Mouse (Mus musculus) heart, embryonic 12.5 days (tissue): ENCODE results near the gene Mark4. TPM values are rescaled to one million over a fixed set of nuclear protein-coding genes. Genes with fewer than 3 reads are reported as not detected.

Source experiments
- ATAC-seq: fragments of 200-750 bp; cut with Nextera tagmentation; 2 replicates; pipeline ENCODE4 v1.8.0; 2017; ENCODE audit warnings: moderate TSS enrichment, moderate library complexity; ENCODE audit not compliant: insufficient number of reproducible peaks, low FRiP score
- H3K27ac ChIP-seq: fragments of 300-500 bp; sonication (generic); 2 replicates; pipeline ENCODE4 v1.5.1; 2016; ENCODE audit warnings: mild to moderate bottlenecking, moderate library complexity; ENCODE audit not compliant: poor library complexity, severe bottlenecking
- H3K27me3 ChIP-seq: fragments of 300-500 bp; sonication (generic); replicated peaks from 2 replicates; pipeline ENCODE4 v1.6.1; 2016; ENCODE audit warnings: mild to moderate bottlenecking, moderate library complexity
- H3K36me3 ChIP-seq: fragments of 300-500 bp; sonication (generic); 2 replicates; pipeline ENCODE4 v1.6.1; 2016; ENCODE audit warnings: mild to moderate bottlenecking, moderate library complexity
- H3K4me1 ChIP-seq: fragments of 300-500 bp; sonication (generic); replicated peaks from 2 replicates; pipeline ENCODE4 v1.6.1; 2016; ENCODE audit warnings: mild to moderate bottlenecking
- H3K4me2 ChIP-seq: fragments of 300-500 bp; sonication (generic); 2 replicates; pipeline ENCODE4 v1.6.1; 2016; ENCODE audit warnings: mild to moderate bottlenecking, moderate library complexity
- H3K4me3 ChIP-seq: fragments of 300-500 bp; sonication (generic); 2 replicates; pipeline ENCODE4 v1.5.1; 2016; ENCODE audit warnings: mild to moderate bottlenecking
- H3K9ac ChIP-seq: fragments of 300-500 bp; sonication (generic); 2 replicates; pipeline ENCODE4 v1.6.1; 2016; ENCODE audit warnings: mild to moderate bottlenecking, moderate library complexity
- H3K9me3 ChIP-seq: fragments of 300-500 bp; sonication (generic); replicated peaks from 2 replicates; pipeline ENCODE4 v1.6.1; 2016; ENCODE audit warnings: mild to moderate bottlenecking, moderate library complexity
- WGBS: fragments of 180-500 bp; shearing (Covaris S2); methylation state at CpG from one replicate; pipeline ENCODE4 v1.1.7; 2016; 5-methylcytosine and 5-hydroxymethylcytosine counted together
- polyA plus RNA-seq: library from polyadenylated mRNA; unstranded; fragments of >200 nt; fragmentation: Nextera tagmentation; extraction: Ambion mirVana; gene quantifications from 2 replicates; pipeline ENCODE4 v1.2.1, GENCODE M21; 2016

Mark4 gene
- polyA plus RNA-seq = 11.4 and 11.7 TPM in 2 replicates

DNA sequence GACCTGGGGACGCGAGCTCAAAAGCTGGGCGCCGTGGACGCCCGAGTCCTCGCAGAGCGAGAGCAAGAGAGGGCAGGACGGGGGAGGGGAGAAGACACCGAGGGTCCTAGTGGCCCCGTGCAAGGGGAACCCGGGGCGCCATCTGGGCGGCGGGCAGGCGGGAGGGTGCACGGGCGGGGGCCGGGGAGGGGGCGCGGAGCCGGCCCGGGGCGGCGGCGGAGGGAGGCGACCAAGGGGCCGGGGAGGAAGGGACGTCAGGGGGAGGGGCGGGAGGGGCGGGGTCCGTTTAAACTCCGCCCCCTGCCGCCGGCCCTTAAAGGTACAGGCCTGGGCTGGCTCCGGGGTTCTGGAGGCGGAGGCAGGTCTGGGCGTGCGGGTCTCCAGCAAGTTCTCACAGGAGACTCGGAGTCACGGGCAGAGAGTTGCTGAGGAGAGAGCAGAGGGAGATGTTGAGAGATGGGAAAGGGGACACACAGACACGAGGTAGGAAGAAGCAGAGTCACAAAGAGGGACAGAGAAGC is at the start of gene Mark4:
Mark4 (minus strand) TSS at position 231 of the 521 bp plus-strand sequence.
- WGBS = 1% methylated on average over 28 of the region's 42 CpGs
- peak; percentile 88 for ATAC-seq
- peak within 1 kb of the TSS; percentile 88 for H3K27ac ChIP-seq

DNA sequence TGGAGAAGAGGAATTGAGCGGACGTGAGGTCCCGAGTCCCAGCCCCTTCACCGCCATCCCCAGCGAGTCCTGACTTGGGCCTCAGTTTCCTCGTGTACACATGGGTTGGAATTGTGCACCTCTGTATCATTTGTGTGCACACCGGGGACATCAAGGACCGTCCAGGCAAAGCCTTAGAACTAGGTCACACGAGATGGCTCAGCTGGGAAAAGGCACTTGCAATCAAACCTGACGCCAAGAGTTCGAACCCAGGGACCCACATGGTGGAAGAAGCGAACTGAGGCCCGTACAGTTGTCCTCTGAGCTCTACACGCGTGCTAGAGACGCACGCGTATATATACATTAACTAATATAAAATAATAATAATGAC is 49.0 kb upstream of the Mark4 start:
- peak overlapping the region; percentile 86 for H3K27ac ChIP-seq
- H3K36me3 ChIP-seq = no peaks in the 10 kb centered on the region
- peak overlapping the region; percentile 95 for H3K4me3 ChIP-seq
- H3K9me3 ChIP-seq = no peaks in the 10 kb centered on the region
- ATAC-seq = no peak
- peaks cover 26% of the 10 kb centered on the region for H3K4me1 ChIP-seq
- peak overlapping the region; percentile 83 for H3K9ac ChIP-seq
- 3% methylated on average over 18 of the region's 18 CpGs for WGBS
- H3K27me3 ChIP-seq = no peaks in the 10 kb centered on the region
- H3K4me2 ChIP-seq = peak overlapping the region; percentile 97

More for the DNA sequence above, at the start of gene Mark4:
- Histone ChIP-seq H3K4me3 (peak within 1 kb of the TSS; percentile 100), H3K4me2 (peak within 1 kb of the TSS; percentile 97), H3K9me3 (no peaks in the 10 kb centered on the region), H3K4me1 (peaks cover 34% of the 10 kb centered on the region), H3K27me3 (no peaks in the 10 kb centered on the region), H3K36me3 (peaks cover 21% of the 10 kb centered on the region), H3K9ac (peak within 1 kb of the TSS; percentile 95)

DNA sequence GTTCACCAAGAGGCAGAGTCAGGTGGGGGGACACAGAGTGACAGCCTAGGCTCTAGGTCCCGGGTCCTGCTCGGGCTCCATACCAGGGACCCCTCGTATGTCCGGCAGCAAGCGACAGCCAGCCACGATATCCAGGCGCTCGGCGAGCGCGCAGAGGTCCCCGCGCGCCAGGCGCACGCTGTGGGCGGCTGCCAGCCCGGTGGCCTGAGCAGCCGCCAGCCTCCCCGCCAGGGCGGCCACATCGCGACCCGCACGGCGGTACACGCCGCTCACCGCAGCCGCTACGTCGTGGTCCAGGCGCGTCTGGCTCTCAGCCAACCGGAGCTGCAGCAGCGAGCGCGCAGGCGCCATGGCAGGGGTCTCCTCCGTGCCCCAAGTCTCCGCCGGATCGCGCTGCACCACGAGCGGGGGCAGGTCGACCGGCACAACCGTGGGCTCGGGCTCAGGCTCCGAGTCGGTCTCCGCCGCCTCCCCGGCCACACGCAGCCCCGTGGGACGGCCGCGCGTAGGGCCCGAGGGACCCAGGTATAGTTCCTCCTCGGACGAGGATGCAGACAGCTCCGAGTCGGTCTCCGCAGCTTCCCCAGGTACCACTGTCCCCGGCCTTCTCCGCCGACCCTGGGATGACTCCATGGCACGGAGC is 48.5 kb upstream of the Mark4 start:
- WGBS = 1% methylated on average over 66 of the region's 71 CpGs
- H3K4me3 ChIP-seq = peak overlapping the region; percentile 95
- peak overlapping the region; percentile 83 for H3K9ac ChIP-seq
- H3K36me3 ChIP-seq = no peaks in the 10 kb centered on the region
- H3K9me3 ChIP-seq = no peaks in the 10 kb centered on the region
- H3K4me1 ChIP-seq = peaks cover 26% of the 10 kb centered on the region
- no peak for ATAC-seq
- H3K27ac ChIP-seq = no peak overlapping the region; the same call in 1 of the 2 replicates
- no peaks in the 10 kb centered on the region for H3K27me3 ChIP-seq
- H3K4me2 ChIP-seq = peak overlapping the region; percentile 97

DNA sequence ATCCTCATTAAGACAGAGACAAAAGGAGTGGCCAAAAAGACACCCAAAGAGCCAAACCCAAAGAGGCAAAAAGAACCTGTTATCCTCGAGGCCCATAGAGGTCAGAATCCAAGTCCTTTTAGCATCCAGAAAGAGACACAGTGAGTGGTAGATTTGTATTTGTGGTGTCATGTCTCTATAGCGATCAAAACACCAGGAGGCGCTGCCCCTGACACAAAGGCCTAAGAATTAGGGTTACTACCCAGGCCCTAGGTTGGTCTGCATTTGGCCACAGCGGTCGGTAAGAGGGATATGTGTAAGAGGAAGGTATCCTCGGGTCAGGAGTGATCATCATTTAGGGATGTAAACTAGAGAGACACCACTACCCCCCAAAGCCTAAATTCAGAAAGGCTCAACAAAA is 47.7 kb upstream of the Mark4 start:
- Histone ChIP-seq H3K36me3 (no peaks in the 10 kb centered on the region), H3K9me3 (no peaks in the 10 kb centered on the region), H3K4me1 (peaks cover 26% of the 10 kb centered on the region), H3K9ac (no peak overlapping the region), H3K27ac (no peak overlapping the region), H3K4me3 (peak overlapping the region; percentile 95; the same call in 1 of the 2 replicates), H3K27me3 (no peaks in the 10 kb centered on the region), H3K4me2 (peak overlapping the region; percentile 97)
- 30% methylated on average over 6 of the region's 6 CpGs for WGBS
- ATAC-seq = no peak

DNA sequence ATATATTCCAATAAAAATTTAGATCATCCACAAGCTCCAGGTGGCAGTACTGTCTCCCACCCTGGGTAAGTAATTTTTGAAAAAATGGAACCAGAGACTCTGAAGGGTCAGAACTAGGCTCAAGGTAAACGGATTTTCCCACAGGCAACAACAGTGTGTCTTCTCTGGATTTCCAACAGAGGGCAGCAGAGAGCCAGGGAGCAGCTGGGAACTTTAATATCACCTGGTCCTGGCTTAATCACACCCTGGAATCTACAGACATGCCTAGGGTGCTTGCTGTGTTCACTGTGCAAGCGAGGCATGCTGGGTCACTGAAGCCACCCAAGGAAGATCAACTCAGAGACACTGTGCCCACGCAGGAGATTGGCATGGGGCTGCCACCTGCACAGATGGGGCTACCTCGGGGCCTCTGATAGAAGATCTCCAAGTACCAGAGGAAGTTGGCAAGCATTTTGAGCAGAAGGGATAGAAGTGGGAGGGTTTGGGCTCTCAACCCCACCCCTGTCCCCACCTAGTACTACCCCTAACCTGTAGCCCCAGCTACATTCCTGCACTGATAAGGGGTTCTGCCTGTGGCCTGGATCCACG is 45.0 kb upstream of the Mark4 start:
- Histone ChIP-seq H3K36me3 (no peaks in the 10 kb centered on the region), H3K4me1 (peaks cover 16% of the 10 kb centered on the region), H3K4me2 (no peak overlapping the region), H3K9me3 (no peaks in the 10 kb centered on the region), H3K9ac (no peak overlapping the region), H3K27ac (no peak overlapping the region), H3K27me3 (no peaks in the 10 kb centered on the region), H3K4me3 (no peak overlapping the region)
- 27% methylated on average over 5 of the region's 5 CpGs for WGBS
- ATAC-seq = no peak

DNA sequence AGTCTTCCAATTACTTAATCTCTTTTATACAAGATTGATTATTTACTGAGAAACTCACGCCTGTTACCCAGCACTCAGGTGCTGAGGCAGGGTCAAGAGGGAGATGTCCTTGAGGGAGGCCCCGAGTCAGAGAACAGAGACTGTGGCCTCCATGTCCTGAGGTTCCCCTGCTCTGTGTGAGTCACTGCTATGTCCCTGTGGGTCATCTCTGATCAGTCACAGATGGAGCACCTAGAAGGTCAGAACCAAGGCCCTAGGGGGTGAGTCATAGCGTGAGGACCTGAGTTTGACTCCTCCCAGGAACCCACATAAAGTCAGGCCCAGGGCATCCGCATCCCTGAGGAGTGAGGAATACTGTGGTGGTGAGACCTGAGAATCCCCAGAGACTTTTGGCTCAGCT is 43.0 kb upstream of the Mark4 start:
- H3K9me3 ChIP-seq = no peaks in the 10 kb centered on the region
- no peak overlapping the region for H3K4me2 ChIP-seq
- H3K27ac ChIP-seq = no peak overlapping the region
- no peaks in the 10 kb centered on the region for H3K36me3 ChIP-seq
- 75% methylated on average over 4 of the region's 4 CpGs for WGBS
- 0 out of 2 replicates have a peak, but pooled peaks cover 4% of the 10 kb centered on the region for H3K4me1 ChIP-seq
- ATAC-seq = no peak
- no peaks in the 10 kb centered on the region for H3K27me3 ChIP-seq
- no peak overlapping the region for H3K4me3 ChIP-seq
- H3K9ac ChIP-seq = 0 out of 2 replicates have a peak overlapping the region, but pooled peaks have one; percentile 1

DNA sequence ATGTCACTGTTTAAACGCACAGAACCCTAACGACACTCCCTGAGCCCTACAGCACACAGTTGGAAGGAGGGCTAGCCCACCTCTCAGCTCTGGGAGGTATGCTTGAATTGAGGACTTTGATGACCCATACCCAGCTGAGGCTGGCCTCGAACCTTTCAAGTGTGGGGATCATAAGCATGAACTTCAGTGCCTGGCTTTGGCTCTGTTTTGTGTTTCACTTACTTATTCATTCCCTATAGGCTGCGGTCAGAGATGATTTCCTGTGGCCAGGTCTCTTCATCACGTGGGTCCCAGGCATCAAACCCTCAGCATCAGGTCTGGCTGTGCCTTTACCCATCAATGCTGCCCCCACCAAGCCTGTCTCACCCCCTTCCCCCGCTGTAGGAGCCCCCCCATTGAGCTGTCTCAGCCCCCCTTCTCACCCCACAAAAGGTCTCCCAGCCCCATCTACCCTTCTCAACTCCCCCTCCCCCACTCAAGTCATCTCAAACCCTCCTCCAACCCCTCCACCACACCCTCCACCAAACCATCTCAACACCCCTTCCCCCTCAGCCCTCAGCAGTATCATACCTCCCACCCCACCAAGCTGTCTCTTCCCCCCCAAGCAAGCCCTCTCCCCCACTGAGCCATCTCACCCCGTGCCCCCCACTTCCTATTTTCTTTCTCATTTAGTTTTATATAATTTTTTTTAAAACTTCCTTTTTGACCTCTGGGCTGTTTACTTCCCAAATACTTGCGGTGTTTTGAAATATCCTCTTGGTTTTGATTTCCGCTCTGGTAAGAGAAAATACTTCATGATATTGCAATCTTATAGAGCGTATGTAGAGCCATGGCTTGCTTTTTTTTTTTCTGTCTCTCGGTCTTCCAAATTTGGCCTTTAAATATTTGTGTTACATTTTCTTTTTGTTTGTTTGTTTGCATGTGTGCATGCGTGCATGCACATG is 42.1 kb upstream of the Mark4 start:
- ATAC-seq = no peak
- Histone ChIP-seq H3K9ac (no peak overlapping the region), H3K36me3 (no peaks in the 10 kb centered on the region), H3K4me2 (no peak overlapping the region), H3K4me1 (no peaks in the 10 kb centered on the region), H3K9me3 (no peaks in the 10 kb centered on the region), H3K27me3 (no peaks in the 10 kb centered on the region), H3K4me3 (no peak overlapping the region), H3K27ac (no peak overlapping the region)
- WGBS = 66% methylated on average over 12 of the region's 12 CpGs

DNA sequence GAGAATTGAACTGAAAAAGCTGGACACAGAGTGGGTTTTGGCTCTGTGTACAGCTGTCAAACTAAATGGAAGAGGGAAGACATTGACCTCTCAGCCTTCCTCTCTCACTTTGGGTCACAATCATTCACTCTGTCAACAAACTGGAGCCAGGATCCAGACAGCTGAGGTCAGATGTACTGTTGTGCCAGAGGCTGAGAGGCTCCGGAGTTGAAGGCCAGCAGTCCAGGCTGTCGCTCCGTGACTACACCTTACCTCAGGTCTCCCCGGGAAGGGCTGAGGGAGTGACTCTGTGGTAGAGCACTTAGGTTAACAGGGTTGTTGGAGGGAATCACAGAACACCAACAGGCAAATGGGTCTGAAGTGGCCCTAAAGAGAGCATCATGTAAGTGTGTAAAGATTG is 39.7 kb upstream of the Mark4 start:
- no peak overlapping the region for H3K27ac ChIP-seq
- 0 out of 2 replicates have a peak, but pooled peaks cover 3% of the 10 kb centered on the region for H3K27me3 ChIP-seq
- no peak overlapping the region for H3K4me3 ChIP-seq
- 0 out of 2 replicates have a peak, but pooled peaks cover 3% of the 10 kb centered on the region for H3K36me3 ChIP-seq
- H3K4me1 ChIP-seq = peaks cover 5% of the 10 kb centered on the region; the same call in 1 of the 2 replicates
- H3K9me3 ChIP-seq = no peaks in the 10 kb centered on the region
- H3K9ac ChIP-seq = no peak overlapping the region
- no peak overlapping the region for H3K4me2 ChIP-seq
- no peak for ATAC-seq
- 73% methylated on average over 4 of the region's 4 CpGs for WGBS

DNA sequence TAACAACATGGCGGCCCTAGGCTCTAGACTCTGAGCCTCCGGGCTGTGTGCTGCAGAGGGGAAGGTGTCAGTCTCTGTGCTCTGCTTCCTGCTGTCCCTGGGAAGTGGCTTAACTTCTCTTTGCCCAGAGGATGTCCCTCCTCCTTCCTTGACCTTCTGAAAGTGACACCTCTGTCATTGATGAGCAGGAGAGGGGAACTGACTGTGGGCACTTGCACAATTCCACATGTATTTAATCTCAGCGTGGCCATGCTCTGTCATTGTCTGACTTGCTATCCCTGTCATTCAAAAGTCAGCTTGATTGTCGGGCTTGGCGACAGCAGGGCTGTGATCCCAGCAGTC is 37.6 kb upstream of the Mark4 start:
- peaks cover 10% of the 10 kb centered on the region; the same call in 1 of the 2 replicates for H3K27me3 ChIP-seq
- peaks cover 13% of the 10 kb centered on the region; the same call in 1 of the 2 replicates for H3K4me1 ChIP-seq
- H3K9me3 ChIP-seq = no peaks in the 10 kb centered on the region
- no peak overlapping the region for H3K4me3 ChIP-seq
- H3K27ac ChIP-seq = no peak overlapping the region
- WGBS = 75% methylated on average over 5 of the region's 5 CpGs
- no peak for ATAC-seq
- no peak overlapping the region for H3K4me2 ChIP-seq
- H3K9ac ChIP-seq = no peak overlapping the region
- H3K36me3 ChIP-seq = 0 out of 2 replicates have a peak, but pooled peaks cover 3% of the 10 kb centered on the region

DNA sequence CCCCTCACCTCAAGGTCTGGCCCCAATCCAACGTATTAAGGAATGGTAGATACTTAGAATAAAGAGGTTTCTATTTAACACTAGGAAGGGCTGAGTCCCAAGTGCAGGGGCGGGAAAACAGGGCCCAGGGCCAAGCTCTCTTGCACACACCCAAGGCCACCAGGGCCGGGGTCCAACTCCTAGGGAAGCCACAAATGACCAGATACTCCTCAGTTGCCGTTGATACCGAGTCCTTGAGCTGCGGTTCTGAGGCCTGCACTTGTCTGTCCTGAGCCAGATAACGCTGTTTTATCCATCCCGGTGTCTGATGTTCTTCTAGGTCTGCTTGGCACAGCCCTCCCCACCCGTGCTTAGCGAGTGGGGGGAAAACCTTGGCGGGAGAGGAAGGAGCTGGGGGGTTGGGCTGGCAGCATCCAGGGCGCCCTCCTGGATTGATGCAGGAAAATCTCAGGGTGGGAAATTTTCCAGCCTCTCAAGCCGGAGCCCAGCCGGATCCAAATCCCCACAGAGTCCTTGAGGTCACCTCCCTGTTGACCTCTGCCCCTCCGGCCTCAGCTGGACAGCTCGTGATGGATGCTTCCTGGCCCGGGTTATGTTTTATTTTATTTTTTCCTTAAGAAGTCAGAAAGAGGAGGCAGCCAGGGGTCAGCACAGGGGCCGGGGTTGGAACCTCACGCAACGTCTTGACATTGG is 37.0 kb upstream of the Mark4 start:
- no peak overlapping the region for H3K27ac ChIP-seq
- peaks cover 15% of the 10 kb centered on the region for H3K27me3 ChIP-seq
- H3K4me1 ChIP-seq = peaks cover 13% of the 10 kb centered on the region; the same call in 1 of the 2 replicates
- no peak overlapping the region for H3K4me2 ChIP-seq
- H3K4me3 ChIP-seq = no peak overlapping the region
- 58% methylated on average over 20 of the region's 20 CpGs for WGBS
- H3K9ac ChIP-seq = no peak overlapping the region
- ATAC-seq = no peak
- H3K9me3 ChIP-seq = no peaks in the 10 kb centered on the region
- 0 out of 2 replicates have a peak, but pooled peaks cover 3% of the 10 kb centered on the region for H3K36me3 ChIP-seq
